Mouse (Mus musculus) monocyte, adult 59 days (primary cell): Measurements from ENCODE around the gene Tmppe. TPM values are rescaled to one million over a fixed set of nuclear protein-coding genes. Genes with fewer than 3 reads are reported as not detected.

Experiments used
- total RNA-seq, 2 experiments: library from RNA; stranded (reverse); gene quantifications; one replicate each; pipeline ENCODE4 v1.2.4; 2023

Gene Tmppe
- 10 to 100 TPM; 12.5 to 12.7 TPM for total RNA-seq

DNA sequence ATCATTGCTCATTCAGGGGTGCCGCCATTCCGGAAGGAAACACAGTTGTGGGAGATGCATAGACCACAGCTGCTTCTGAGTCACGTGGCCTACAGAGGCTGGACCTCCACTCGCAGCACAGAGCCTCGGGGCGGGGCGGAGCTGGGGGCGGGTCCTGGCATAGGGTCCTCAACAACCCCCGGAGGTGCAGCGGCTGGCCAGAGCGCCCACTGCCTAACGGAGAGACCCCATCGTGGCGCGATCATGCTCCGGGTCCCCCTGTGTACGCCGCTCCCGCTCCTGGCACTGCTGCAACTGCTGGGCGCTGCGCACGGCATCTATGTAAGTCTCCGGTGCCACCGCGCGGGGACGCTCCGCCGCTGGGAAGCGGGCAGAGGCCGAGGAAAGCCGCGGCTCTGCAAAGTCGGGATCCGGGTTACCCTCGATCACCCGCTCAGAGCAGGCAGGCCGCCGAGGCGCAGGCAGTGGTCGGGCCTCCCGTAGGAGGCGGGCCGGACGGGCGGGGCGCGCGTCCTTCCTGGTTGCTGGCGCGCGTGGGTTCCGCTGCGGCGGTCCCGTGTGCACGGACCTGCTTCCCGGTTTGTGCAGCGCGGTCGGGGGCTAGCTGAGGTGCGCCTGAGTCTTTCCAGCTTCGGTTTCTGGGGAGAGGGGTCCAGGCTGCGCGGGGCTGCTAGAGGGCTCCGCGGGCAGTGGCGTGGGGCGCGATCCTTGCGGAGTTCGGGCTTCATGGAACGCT is at the start of gene Tmppe, which contains the start of gene Glb1:
TSS of gene Tmppe (plus strand) at position 157 of the 736 bp plus-strand sequence.
TSS of gene Glb1 (plus strand) at position 128 of the 736 bp plus-strand sequence.

DNA sequence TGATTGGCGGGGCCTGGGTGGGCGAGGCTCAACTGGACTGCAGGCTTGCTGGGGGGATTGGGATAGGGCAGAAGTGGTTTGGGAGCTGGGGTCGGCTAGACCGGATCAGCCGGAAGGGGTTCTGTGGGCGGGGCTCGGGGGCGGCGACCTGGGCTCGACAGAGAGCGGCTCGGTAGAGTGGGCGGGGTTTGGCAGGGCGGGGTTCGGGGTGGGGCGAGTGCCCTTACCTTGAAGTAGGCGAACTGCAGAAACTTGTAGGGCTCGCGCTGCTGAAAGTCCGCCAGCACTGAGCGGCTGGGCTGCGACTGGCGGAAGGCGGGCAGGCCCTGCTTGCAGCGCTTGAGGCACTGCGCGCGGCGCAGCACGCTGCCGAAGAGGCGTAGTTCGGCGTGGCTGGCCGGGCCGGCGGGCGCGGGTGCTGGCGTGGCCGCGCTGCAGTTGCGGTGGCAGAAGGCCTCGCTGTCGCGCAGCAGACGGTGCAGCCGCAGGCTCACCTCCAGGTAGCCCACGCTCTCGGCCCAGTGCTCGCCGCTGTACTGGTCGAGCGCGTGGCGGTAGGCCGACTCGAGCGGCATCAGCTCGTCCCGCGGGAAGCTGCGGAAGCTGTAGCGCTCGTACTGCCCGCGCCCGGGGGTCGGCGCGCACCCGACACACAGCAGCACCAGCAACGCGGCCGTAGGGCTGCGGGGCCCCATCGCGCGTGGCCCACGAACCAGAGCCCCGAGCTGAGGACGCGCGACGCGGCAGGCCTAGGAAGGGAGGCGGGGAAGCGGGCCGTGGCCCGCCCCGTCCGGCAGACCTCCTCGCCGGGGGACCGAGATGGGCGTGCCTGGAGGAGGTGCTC is 10.8 kb upstream of the Tmppe start, which contains the start of gene Crtap:
TSS of gene Crtap (minus strand) at position 771 of the 844 bp plus-strand sequence.

Other genes with a start within 250 kb of the Tmppe start
- gene Bcl2a1c, start 71.0 kb upstream of the Tmppe start, total RNA-seq = 1 to 10 TPM; 1.8 to 2.1 TPM
- gene Crtap, start 10.4 kb upstream of the Tmppe start, total RNA-seq = 10 to 100 TPM; 11.9 to 12.2 TPM
- gene Glb1, start within 50 bp of the Tmppe start, total RNA-seq = 10 to 100 TPM; 32.9 to 33.8 TPM
- not detected for gene Ccr4, start 103.8 kb downstream of the Tmppe start, total RNA-seq
- not detected for gene C130032M10Rik, start 114.6 kb downstream of the Tmppe start, total RNA-seq
- gene Trim71, start 163.3 kb downstream of the Tmppe start, total RNA-seq = not detected
- 10 to 100 TPM; 40.2 to 43.7 TPM for gene Cnot10, start 239.1 kb downstream of the Tmppe start, total RNA-seq